Mouse (Mus musculus) layer of hippocampus, postnatal 36 days (tissue): ENCODE data around the gene Dnaic1. TPM values are rescaled to one million over a fixed set of nuclear protein-coding genes. Genes with fewer than 3 reads are reported as not detected.
"Not testable (repeated sequence)": the region's sequence is repeated elsewhere in the genome, so short reads cannot be mapped to it uniquely, and the experiment has no call there.

Experiments
- DNase-seq, 2 experiments: peaks; one replicate each; pipeline ENCODE4 v3.0.0; 2022
- total RNA-seq, 2 experiments: library from RNA; stranded (reverse); gene quantifications; 2 replicates each; pipeline ENCODE4 v1.2.3; 2021

The Dnaic1 gene
- total RNA-seq, 2 experiments from 2014 or later: 8.2 to 10.1 TPM

- no peak for DNase-seq
Measured at GRCm38 (mm10) chr4:41665009-41665675, 95.6 kb downstream of the Dnaic1 start.

DNA sequence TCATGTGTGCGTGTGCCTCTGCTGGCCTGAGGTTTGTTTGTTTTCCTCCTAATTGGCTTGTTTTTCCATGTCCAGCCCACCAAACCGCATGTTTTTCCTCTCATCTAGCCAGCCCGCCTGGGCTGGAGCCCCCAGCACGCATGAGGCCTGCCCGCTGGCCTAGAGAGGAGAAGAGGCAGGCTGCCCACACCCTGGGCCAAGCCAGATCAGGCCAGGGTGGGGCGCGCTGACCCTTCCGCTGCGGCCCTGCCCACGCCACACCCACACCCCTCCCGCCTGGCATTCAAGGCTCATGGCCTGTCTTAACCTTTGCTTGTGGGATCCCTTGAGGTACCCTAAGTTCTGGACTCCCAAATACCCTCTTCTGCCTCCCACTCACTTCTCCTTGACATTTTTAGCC is 97.1 kb downstream of the Dnaic1 start:
- DNase-seq: no peak

GRCm38 (mm10) chr4:41670836-41671235 is 101.3 kb downstream of the Dnaic1 start:
- DNase-seq: no peak

DNA sequence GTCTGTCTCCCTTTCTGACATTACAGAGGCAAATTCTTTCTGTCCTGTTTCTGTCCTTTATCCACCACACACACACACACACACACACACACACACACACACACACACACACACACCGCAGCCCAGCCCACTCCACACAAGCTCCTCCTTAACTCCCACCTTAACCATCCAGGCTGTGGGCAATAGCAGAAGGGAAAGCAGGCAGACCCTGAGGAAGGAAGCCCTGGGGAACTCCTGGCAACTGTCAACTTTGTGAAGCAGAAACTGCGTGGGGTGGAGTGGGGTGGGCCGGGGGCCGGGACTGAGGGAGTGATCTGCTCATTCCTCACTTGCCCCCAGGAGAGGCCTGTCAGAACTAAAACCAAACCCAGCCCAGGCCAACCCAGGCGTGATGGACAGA is 101.9 kb downstream of the Dnaic1 start:
- DNase-seq: no peak

DNA sequence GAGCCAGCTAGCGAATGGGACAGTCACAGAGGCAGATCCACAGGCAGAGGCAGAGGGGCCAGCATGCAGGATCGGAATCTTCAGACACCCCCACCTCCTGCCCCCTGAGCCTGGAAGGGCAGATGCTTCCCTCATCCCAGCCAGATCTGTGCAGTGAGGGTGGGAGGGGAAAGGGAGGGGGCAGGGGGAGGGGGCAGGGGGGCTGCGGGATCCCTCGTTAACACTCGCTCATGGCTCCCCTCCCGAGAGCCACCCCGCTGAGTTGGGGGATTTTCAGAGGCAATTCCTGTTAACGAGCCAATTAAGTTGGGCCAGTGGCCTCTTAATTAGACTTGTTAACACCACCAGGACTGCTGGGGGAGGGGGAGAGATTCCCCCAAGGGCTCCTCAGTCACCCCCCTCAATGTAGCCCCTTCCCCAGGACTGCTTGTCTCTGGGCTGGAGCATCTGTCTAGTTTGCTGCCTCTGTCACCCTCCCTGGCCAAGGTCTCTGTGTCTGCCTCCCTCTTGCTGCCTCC is 102.4 kb downstream of the Dnaic1 start:
- no peak for DNase-seq

- no peak for DNase-seq
Measured at GRCm38 (mm10) chr4:41672522-41672963, 103.0 kb downstream of the Dnaic1 start.

GRCm38 (mm10) chr4:41673186-41673585 is 103.6 kb downstream of the Dnaic1 start:
- no peak for DNase-seq

- DNase-seq: no peak
Measured at GRCm38 (mm10) chr4:41676248-41677005, 106.9 kb downstream of the Dnaic1 start.

GRCm38 (mm10) chr4:41677006-41677629 is 107.5 kb downstream of the Dnaic1 start:
- no peak for DNase-seq

DNA sequence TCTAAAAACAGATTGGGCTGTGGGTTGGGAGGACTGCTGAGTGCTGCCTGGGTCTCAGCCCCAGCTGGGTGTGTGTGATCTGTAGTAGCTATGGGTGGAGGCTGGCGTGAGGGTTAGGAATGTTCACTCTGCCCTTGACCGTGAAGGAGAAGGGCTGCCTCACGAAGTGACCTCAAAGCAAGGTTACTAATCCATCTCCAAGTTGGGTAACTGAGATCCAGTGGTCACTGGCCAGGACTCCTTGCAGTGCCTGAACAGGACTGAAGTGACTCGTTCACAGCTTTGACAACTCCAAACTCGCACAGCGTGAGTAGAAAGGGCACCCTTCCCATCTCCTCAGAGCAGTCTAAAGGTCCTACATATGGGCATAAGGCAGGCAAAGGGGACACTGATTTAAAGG is 109.3 kb downstream of the Dnaic1 start:
- DNase-seq: no peak

DNA sequence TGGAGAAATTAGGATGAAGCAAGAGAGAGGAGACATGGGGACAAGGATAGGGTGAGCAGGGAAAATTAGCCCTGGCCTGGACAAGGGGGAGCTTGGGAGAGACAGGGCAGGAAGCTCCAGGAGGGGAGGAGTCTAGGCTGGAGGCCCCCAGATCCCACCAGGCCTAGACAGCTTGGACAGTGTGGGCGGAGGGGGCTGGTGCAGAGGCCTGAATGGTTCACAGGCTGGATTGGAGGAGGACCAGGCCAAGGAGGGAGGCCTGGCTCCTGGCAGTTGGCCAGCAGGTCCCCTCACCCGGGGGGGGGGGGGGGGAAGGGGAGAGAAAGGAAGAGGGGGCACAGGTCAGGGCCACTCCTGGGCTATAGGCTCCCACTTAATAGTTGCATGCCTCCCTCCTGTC is 109.7 kb downstream of the Dnaic1 start:
- DNase-seq: no peak

- DNase-seq: no peak
Measured at GRCm38 (mm10) chr4:41681176-41681575, 111.6 kb downstream of the Dnaic1 start.

- no peak for DNase-seq
Measured at GRCm38 (mm10) chr4:41681947-41682346, 112.4 kb downstream of the Dnaic1 start.

GRCm38 (mm10) chr4:41682789-41683188 is 113.2 kb downstream of the Dnaic1 start:
- DNase-seq: no peak

DNA sequence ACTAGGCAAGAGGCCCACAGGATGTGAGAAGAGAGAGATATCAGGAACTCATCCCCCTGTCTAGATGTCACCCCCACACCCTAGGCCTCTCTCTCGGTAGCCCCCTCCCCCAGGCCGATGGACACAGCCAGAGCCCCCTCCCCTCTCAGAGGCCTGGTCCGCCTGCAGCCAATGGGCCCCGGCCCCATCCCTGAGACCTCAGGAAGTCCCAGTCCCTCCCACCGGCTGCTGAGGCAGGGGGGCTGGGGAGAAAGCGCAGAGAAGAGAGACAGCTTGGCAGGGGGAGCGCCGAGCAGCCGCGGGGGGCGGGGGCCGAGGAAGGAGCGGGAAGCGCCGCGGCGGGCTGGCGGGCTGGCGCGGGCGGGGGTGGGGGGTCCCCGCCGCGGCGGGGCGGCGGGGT is 113.7 kb downstream of the Dnaic1 start:
- DNase-seq: not testable (repeated sequence)

- not testable (repeated sequence) for DNase-seq
Measured at GRCm38 (mm10) chr4:41684131-41684930, 114.8 kb downstream of the Dnaic1 start.

DNA sequence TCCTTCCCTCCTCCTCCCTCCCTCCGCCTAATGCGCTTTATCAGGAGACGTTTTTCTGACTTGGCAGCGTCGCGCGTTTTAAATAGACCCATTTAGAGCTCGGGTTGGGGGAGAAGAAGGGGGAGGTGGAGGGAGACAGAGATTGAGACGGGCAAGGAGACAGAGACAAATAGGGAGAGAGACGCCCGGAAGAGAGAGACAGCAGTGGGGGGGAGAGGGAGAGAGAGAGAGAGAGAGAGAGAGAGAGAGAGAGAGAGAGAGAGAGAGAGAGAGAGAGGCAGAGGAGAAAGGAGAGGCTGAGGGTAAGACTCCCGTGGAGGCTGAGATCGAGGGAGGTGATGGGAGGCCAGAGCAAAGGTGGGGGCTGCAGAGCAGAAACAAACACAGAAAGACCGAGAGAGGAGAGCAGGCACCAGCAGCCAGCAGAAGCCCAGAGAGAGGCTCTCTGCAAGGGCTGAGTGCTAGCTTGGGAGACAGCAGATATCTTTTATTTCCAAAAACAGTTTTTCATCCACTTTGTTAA is 115.4 kb downstream of the Dnaic1 start:
- not testable (repeated sequence) for DNase-seq

- not testable (repeated sequence) for DNase-seq
Measured at GRCm38 (mm10) chr4:41685882-41686492, 116.4 kb downstream of the Dnaic1 start.
